Mouse (Mus musculus) kidney, adult 11 months (tissue): Measurements from ENCODE around the gene Itga6.
A peak's percentile ranks its signal among the peaks of the same experiment; 100 is the strongest.

ENCODE experiments used
- DNase-seq: peaks from one replicate; pipeline ENCODE4 v3.0.0; 2022

Gene Itga6

DNA sequence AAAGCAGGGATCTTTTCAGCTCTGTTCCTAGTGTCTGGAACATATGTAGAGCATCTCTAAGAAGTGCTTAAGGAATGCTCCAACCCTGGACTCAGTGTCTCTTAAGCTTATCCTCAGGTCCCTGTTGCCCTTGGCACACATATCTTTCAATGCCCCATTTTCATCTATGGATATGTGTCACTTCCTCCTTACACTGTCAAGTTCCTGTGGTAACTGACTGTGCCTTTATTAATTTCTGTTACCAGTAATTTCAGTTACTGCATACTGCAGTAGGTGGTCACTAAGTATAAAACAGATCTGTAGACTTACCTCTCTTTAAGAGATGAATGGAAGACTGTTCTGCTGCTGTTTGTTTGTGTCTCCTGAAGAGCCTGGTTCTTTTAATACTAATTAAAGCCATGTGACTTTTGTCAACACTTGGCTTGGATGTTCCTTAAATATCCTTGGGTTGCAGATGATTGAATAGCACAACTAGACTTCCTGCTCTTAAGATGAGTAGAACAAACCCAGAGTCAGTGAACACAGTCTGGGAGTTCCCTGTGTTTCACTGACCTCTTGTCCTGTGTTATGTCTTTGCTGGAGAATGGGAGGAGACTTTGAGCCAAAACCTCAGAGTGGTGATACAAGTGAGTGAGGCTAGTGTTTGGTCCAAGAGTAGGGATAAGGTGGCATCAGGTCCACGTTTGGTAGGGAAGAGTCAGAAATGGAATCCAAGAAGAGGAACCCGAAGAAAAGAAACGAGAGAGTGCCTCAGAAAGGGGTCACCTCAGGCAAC lies 19.7 kb downstream of the Itga6 start:
- DNase-seq, result no peak

DNA sequence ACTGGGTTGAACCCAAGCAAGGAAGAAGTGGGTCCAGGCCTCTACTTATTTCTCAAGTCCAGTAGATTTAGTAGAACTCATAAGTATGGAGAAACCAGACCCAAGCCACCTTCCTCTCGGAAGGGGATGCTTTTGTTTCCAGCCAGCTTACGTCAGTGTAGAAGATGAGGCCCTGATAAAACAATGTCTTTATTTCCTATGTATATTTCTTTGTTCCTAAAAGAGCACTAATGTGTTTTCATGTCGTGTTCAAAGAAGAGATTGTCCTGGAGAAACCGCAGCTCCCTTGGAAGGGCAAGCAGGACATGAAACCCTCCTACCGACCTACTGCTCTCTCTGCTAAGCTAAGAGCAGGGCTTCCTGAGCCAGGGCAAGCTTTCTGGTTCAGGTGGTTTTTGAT lies 20.6 kb downstream of the Itga6 start:
- no peak for DNase-seq

DNA sequence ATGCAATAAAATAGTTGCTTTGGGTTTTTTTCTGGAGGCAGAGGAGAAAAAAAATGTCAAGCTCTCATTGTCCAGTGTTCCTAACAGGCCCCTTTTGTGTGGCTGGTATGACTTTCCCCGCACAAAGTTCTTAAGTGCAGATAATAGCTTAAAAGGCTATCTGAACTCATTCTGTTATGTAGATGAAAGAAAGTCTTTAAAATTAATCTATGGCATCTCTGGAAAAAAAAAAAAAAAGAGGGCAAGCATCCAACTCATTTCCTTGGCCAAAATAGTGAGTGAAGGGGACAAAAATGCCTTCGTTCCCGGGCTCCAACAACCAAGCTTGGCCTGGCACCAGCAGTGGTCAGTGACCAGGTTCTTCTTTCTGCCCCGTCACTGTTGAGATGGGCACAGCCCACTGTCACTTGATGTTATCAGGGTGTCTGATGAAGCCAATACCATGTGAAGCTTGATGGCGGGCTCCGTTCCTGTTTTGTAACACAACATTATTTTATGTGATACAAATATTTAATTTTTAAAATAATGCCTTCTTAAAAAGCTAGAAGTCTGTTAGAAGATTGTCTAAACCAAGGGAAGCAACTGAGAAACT lies 21.7 kb downstream of the Itga6 start:
- DNase-seq, result no peak

DNA sequence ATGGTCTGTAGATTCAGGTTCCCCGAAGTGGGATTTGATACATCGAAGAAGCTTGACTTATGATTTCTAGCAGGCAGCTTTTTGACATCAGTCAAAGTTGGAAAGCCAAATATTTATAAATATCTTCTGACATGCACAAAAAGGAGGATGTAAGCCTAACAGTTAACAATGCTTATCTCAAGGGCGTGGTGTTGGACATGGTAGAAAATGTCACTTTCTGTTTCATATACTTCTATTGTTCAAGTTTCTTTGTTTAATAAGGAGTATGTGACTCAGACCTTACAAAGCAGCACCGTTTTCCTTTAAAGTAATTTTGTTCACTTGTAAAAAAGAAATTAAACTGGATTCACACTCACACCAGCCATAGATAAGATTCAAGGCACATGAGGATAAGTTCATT lies 26.3 kb downstream of the Itga6 start:
- DNase-seq, result no peak

DNA sequence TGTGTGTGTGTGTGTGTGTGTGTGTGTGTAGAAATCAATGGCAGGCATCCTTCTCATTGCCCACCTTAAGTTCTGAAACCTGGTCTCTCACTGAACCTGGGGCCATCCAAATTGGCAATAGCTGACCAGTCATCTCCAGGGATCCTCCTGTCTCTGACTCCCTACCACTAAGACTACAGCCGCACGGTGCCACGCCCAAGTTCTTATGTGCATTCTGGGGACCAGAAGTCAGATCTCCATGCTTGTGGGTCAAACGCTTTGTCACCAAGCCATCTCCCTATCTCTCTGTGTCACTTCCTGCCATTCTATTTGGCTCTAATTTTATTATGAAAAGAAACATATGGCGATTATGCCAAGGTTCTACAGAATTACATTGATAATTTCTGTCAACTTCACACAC lies 28.3 kb downstream of the Itga6 start:
- no peak for DNase-seq

DNA sequence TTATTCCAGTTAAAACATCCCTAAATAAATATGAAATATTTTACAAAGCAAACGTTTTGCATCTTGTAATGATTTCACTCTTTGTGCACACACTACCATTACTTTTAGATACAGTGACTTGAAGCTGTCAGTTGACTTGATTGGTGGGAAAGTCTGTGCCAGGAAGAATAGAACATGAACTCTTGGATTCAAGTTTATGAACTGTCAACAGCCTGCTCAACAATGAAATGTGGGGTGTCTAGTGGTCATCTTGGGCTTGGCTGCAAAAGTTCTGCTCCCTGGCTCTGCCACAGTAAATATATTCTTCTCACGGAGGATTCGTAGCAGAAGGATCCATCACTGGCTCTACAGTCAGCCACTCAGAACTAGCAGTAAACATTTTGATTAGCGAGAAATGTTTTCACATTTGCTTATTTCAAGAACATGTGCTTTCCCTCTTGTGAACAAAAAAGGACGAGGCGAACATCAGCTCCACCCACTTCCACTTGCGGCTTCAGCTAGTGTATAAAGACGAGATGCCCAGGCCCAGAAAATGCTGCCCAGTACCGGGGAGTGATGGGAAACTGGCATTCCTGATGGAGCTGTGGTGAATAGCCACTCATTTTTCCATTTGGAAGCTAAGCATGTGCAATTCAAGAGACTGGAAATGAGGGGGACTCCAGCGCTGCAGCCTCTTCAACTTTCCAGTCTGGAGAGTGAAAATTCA lies 29.0 kb downstream of the Itga6 start:
- DNase-seq, result no peak

DNA sequence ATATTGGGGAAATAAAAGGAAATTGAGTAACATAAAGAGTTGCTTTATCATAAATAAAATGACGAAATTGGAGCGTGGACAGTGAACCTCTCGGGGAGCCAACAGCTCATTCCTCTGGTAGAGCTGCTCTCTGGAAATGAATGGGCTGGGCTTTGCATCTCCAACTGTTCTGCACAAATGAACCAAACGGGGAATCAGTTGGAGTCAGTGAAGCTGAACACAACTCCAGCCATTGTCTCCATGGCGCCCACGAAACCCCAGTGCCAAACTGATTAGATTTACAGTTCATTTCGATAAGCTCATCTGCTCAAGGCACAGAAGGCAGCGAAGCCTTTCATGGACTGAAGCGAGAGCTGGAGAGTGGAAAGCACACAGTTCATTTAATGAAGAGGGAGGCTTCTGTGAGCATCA lies 29.8 kb downstream of the Itga6 start:
- DNase-seq, result no peak

DNA sequence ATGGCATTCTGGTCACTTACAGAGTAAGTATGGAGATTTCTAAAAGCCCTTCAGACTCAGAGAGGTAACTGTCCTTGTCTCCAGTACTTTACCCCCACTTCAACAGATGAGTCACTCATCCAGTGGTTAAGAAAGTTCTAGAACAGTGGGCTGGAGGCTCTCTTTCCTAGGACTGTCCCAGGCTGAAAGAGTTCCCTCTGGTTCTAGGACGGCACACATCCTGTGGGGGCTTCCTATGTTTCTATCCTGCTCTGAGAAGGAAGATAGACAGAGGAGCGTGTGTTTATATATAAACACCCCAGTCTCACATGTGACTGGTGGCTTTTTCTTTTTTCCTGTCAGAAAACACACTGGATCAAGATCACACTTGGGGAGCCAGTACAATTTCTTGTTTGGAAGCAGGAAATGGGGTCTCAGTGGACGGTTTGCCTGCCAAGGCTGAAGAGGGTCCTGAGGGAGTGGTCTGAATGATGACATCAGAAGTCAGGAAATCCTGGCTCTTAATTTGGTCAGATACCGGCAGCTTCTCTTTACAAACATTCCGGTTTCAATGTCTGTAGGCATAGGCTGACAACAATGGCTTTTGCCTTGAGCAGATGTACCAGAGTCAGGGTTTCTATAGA lies 34.0 kb downstream of the Itga6 start:
- DNase-seq, result no peak

DNA sequence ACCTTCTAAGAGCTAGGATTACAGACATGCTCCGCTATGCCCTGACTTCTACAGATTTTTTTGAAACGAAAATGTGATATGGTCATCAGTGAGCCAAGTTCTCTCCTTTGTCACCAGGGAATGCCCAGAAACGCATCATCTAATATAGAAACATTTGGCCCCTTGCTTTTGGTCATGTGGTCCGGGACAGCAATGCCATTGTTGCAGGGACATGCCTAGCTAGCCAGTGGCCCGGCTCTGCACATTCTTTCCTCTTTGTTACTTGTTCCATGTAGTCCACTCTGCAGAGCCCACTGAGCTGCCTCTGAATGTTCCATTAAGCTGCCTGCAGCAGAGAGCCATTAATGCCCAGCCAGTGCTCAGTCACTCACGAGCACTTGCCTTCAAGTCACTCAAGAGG lies 34.6 kb downstream of the Itga6 start:
- DNase-seq, result no peak

DNA sequence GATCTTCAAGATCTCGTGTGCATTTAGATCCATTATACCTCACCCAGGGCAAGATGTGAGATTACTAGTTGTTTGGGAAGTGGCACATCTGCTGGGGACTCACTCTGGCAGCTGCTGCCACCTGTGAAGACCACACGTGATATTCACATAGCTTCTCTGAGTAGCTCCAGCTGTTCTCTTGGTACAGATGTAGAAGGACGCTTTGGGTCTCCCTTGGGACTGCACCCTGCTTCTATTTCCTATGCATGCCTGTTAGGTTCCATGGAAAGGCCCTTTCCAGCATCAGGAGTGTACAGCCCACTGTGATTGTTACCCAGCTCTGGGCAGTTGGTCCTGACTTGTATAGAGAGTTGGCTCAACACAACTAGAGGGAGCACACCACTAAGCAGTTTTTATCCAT lies 39.8 kb downstream of the Itga6 start:
- DNase-seq, result no peak

DNA sequence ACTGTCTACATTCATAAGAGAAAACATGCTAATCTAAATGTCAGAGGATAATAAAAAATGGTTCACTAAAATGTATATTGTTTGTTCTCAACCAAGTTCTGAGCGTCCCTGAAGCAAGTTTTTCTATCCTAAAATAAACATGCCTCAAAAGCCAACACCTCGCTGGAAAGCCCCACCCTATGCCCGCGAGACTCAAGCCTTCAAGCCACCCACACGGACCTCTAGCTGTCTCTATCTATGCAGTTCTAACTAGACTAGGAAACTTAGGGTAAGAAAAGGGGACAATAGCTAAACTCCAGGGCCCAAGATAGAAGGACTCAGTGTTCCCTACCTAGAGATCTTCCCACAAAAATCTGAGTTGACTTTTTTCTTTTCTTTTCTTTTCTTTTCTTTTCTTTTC lies 40.6 kb downstream of the Itga6 start:
- no peak for DNase-seq

DNA sequence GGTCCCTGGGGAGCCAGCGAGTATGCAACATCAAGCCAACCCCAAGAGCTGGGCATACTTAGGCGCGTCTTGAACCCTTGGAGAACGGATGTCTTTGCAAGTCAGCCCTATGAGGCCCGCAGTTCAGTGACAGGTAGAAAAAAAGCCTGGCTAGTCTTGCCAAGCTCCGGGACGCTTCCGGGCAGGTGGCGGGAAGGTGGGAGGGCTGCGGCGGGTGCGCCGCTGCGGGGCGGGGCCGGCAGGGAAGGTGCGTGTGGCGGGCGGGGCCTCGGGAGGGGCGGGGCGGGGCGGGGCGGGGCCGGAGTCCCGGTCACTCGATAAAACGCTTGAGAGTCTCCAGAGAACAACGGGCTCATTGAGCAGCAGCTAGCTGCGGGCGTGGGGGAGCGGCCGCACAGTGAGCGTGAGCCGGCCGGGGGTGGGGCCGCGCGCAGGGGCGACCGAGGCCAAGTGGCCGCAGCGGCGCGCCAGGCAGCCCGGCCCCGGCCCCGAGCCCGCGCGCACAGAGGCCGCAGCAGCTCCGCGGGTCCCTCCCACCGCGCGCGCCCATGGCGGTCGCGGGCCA lies 41.3 kb downstream of the Itga6 start:
- peak; percentile 82 for DNase-seq

DNA sequence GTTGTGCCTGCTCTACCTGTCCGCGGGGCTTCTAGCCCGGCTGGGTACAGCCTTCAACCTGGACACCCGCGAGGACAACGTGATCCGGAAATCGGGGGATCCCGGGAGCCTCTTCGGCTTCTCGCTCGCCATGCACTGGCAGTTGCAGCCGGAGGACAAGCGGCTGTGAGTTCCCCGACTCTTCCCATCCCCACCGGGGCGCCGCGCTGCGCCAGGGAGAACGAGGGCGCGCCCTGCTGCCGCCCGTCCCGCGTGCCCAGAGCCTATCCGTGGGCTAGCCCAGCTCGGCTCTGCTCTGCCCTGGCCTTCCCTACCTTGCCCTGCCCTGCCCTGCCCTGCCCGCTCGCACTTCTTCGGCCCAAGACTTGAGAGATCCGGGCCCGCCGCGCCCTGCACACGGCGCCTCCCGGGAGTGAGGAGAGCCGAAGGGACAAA lies 41.8 kb downstream of the Itga6 start:
- DNase-seq, result no peak

DNA sequence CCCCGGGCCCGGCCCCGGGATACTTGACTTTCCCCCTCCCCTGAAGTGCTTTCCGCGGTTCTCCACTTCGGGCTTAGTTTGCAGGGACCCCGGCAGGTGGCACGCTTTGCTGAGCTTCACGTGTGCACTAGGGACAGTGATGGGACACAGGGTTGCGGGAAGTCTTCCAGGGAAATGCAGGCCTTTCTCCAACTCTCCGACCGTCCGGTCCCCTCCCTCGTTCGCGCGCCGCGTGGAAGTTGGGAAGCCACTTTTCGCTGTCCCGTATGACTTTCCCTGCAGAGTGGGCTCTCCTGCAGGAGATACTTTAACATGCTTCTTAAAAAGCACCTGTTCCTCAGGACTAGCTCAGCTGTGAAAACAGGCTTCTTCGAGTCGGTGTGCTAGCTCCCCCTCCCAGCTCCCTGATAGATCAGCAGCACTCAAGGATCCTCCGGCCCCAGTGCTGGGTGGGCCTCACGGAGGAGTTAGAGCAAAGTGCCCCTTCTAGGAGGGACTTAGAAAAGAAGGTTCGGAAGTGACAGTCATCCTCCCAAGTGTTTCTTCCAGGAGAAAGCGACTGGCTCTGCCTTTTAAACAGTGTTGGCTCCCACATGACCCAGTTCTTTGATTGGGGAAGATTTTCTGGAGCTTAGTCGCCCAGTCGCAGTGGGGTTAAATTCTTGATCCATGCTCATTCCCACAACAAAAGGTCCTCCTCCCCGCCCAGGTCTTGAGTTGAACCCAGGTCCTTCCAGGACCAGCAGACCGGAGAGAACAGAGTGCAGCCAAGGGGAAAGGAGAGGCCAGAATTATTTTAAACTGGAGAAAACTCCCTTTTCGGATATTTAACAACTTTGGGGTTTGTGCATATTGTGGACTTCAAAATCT lies 42.4 kb downstream of the Itga6 start:
- DNase-seq, result peak; percentile 71

DNA sequence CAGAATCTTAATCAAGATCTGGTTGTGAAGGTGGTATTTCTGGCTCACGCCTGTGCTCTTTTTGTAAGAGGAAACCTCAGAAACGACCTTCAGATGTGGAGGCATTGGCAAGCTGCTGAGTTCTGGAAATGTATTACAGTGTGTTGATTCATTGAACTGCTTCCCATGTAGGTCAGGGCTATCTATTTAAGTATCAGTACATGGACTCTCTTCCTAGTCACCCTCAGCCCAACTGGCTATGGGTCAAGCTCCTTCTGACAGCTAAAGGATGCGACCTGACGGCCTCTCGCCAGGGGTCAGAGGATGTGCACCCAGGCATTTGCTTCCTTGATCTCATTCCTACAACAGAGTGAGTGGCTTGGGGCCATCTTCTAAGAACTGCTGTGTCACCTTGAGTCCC lies 45.3 kb downstream of the Itga6 start:
- DNase-seq, result peak; percentile 85

DNA sequence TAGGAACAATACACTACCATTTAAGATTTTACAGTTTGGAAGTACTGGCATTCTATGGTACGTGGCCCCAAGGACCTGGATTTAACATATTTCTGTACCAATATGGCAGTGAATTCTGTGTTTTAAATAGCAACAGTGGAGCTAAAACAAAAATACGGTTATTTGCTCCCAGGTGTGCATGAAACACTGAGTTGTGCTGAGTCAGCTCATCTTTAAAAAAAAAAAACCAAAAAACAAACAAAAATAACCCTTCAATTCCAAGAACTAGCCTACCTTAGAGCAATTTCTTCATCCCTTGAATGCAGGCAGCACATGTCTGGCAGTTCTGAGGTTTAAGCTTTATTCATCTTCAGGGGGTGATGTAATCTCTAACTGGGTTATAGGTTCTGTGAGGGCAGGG lies 45.8 kb downstream of the Itga6 start:
- DNase-seq, result no peak

DNA sequence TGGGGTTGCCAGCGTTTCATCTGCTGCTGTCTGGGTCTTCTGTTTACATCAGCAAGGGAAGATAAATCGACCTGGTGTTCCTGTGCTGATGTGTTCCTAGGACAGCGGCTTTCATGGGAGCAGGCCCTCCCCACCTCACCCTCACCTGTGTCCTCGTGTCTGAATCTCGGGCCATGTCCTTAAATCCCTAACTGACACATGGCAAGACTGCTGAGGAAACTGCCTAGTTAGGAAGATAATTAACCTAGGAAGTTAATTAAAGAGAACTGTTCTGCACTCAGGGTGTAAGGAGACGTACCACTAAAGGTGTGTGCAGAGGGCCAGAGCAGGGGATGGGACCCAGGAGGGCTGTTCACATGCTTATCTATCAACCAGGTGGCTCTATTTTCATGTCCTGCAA lies 48.7 kb downstream of the Itga6 start:
- no peak for DNase-seq

DNA sequence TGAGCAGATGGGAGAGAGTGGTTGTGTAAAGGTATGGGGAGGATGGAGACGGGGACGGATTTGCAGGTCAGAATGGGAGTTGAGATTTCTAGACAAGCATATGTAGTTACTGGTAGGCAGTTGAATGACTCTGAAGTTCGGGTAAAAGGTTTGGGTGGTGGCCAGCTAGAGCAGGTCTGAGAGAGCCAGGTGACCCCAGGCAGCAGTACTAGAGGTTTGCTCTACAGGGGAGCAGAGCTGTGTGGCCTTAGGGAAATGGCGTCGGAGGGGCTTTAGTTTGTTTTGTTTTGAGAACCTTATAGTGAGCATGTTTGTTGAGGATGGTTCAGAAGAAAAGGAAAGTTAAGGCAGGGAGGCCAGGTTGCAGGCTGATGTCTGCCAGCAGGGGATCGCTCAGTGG lies 51.4 kb downstream of the Itga6 start:
- DNase-seq, result no peak

DNA sequence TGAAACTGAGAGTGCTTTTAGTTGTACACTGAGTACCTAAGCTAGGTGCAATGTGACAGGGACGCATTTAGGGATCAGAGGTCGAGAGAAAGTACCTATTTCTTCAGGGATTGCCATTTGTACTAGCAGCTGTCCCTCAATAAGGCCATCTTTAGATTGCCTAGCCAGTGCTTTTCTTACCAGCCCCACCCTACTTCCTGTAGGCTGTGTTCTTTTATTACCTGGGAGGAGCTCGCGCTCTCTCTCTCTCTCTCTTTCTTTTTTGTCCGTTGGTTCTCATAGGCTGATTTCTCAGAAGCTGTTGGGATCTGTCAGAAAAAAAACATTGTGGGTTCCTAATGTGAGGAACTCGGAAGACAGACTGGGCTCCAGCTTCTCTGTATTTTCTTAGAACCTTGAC lies 55.4 kb downstream of the Itga6 start:
- DNase-seq, result no peak

DNA sequence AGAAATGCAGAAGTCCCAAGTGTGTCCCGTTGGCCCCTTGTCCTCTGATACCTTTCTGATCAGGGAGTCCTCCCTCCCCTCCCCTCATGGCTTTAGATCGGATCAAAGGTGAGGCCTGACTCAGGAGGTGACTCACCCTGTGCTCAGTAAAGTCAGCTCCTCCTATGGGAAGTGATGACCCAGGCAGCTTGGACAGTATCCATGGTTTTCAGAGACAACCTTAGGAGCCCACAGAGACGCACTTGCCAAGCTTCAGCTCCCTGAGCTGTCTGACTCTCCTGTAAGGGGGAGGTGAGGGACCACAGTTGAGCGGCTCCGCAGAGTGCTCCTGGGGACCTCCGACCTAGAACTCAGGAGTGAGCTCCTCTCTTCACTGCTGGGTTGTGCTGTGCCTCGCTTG lies 56.3 kb downstream of the Itga6 start:
- no peak for DNase-seq

DNA sequence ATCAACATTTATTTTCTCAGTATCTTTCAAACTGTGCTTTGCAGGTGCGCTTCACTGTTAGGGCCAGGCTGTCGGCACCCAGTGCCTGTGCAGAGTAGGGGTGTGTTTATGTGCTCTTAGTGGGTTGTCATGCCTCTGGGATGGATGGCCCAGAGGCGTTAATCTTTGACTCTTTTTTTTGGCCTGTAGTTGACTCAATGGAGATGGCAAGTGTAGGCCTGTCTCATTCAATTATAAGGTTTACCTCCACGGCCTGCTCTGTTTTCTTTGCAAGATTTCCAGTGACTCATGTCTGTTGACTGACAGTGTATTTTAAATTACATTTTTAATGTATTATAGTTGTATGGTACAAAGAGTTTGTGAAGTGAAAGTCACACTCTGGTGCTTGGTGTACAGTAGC lies 56.7 kb downstream of the Itga6 start:
- no peak for DNase-seq

DNA sequence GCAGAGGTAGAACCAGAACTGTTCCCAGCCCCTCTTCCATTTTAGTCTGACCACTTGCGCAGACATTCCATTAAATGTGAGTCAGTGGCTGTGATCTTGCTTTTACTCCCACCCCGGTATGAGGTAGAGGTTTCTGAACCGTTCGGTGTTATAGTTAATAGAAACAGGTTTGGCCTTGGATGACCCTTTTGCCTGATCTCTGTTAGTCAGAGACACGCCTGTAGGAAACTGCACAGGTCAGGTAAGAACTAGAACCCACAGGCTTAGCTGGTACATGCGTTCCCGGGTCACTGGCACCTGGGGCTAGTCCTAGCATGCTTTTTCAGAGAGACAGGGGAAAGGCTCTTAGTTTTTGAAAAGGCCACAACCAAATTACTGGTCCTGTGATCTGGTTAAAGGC lies 59.7 kb downstream of the Itga6 start:
- DNase-seq, result peak; percentile 67
